Mouse (Mus musculus): ENCODE measurements around the gene Mpz. TPM values are rescaled to one million over a fixed set of nuclear protein-coding genes. Genes with fewer than 3 reads are reported as not detected.

Gene Mpz
- total RNA-seq (2021), result 10 to 100 TPM; 28.7 to 29.5 TPM
- long read RNA-seq, experiment 1, partial matches to known transcripts, result 0 of 12 reads
- long read RNA-seq, experiment 1, other reads (novel, unspliced or antisense), result 10 of 12 reads
- long read RNA-seq, experiment 2, transcript Mpz-202 (6 exons, 1,278 nt), result major isoform, 6 of 17 reads
- long read RNA-seq, experiment 2, partial matches to known transcripts, result 0 of 17 reads
- long read RNA-seq, experiment 2, other reads (novel, unspliced or antisense), result 10 of 17 reads

GRCm38 (mm10) chr1:171149974-171150760, at the start of gene Mpz, which contains the start of gene Sdhc:
Gene Mpz (plus strand): TSS chr1:171150711.
Gene Sdhc (minus strand): TSS chr1:171150603.
- peak; percentile 97 for DNase-seq (ENCODE audit: low spot score)

- DNase-seq (ENCODE audit: low spot score), result no peak
Measured at GRCm38 (mm10) chr1:171101033-171101432, 49.5 kb upstream of the Mpz start.

GRCm38 (mm10) chr1:171101733-171102546, 48.6 kb upstream of the Mpz start:
- DNase-seq (ENCODE audit: low spot score), result peak; percentile 86

- DNase-seq (ENCODE audit: low spot score), result peak; percentile 86
Measured at GRCm38 (mm10) chr1:171102547-171103177, 47.8 kb upstream of the Mpz start.

- DNase-seq (ENCODE audit: low spot score), result no peak
Measured at GRCm38 (mm10) chr1:171103179-171103840, 47.2 kb upstream of the Mpz start.

GRCm38 (mm10) chr1:171105226-171105625, 45.3 kb upstream of the Mpz start:
- DNase-seq (ENCODE audit: low spot score), result no peak

- DNase-seq (ENCODE audit: low spot score), result no peak
Measured at GRCm38 (mm10) chr1:171109620-171110019, 40.9 kb upstream of the Mpz start.

- DNase-seq (ENCODE audit: low spot score), result no peak
Measured at GRCm38 (mm10) chr1:171110659-171111019, 39.9 kb upstream of the Mpz start.

GRCm38 (mm10) chr1:171111020-171111780, 39.3 kb upstream of the Mpz start:
- DNase-seq (ENCODE audit: low spot score), result peak; percentile 93

GRCm38 (mm10) chr1:171111781-171112575, 38.5 kb upstream of the Mpz start:
- peak; percentile 49 for DNase-seq (ENCODE audit: low spot score)

- DNase-seq (ENCODE audit: low spot score), result no peak
Measured at GRCm38 (mm10) chr1:171112986-171113385, 37.5 kb upstream of the Mpz start.

GRCm38 (mm10) chr1:171113873-171114299, 36.6 kb upstream of the Mpz start, which contains the start of gene Cfap126:
Gene Cfap126 (plus strand): TSS chr1:171113918.
- DNase-seq (ENCODE audit: low spot score), result peak; percentile 94

GRCm38 (mm10) chr1:171116280-171116679, 34.2 kb upstream of the Mpz start:
- no peak for DNase-seq (ENCODE audit: low spot score)

GRCm38 (mm10) chr1:171118269-171118684, 32.2 kb upstream of the Mpz start:
- DNase-seq (ENCODE audit: low spot score), result peak; percentile 79

GRCm38 (mm10) chr1:171118996-171119395, 31.5 kb upstream of the Mpz start:
- no peak for DNase-seq (ENCODE audit: low spot score)

- DNase-seq (ENCODE audit: low spot score), result no peak
Measured at GRCm38 (mm10) chr1:171119405-171119804, 31.1 kb upstream of the Mpz start.

- DNase-seq (ENCODE audit: low spot score), result no peak
Measured at GRCm38 (mm10) chr1:171120893-171121292, 29.6 kb upstream of the Mpz start.

- DNase-seq (ENCODE audit: low spot score), result no peak
Measured at GRCm38 (mm10) chr1:171121839-171122238, 28.7 kb upstream of the Mpz start.

- DNase-seq (ENCODE audit: low spot score), result no peak
Measured at GRCm38 (mm10) chr1:171122932-171123331, 27.6 kb upstream of the Mpz start.

Data from gastrocnemius, adult 18-20 months (tissue).